Mouse (Mus musculus): ENCODE results near the gene Gm47841. TPM values are rescaled to one million over a fixed set of nuclear protein-coding genes. Genes with fewer than 3 reads are reported as not detected.
A peak's percentile ranks its signal among the peaks of the same experiment; 100 is the strongest.

The Gm47841 gene
- polyA plus RNA-seq, 1 experiment from 2014 or later, result not detected

DNA sequence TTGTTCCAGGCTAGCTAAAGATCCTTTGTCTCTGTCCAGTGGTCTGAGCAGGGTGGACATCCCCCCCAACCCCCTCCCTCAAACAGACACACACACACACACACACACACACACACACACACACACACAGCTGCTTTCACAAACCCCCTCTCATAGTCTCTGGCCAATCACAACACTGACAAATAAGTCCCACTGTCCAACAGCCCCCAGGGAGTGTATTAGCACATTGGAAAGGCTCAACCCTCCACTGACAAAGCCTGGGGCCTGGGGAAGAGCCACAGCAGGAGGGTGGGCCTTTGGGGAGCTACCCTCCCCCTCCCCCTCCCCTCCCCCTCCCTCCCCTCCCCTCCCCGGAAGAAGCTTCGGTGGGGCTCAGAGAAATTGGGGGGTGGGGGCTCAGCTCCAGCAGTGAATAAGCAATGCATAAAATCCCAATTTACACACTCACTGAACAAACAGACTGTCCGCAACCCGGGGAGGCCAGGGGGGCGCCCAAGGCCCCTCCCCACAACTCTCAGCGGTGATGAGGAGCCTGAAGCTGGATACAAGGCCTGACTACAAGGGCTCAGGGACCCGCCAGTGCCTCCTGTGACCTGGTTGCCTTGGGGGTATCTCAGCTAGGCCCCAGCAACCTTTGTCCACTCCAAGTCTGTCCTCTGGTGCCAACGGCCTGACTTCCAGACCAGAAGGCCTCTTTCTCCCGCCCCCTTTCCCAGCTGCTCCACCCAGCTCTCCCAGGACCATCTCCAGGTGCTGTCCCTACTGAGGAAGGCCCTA is 19.9 kb upstream of the Gm47841 start:
- WGBS, result 21% methylated on average over 7 of the region's 9 CpGs
- H3K9me3 ChIP-seq (ENCODE audit: control insufficient read depth, low read length), result no peaks in the 10 kb centered on the region
- 0 out of 2 replicates have a peak, but pooled peaks have one; percentile 5 for ATAC-seq
- no peak overlapping the region for H3K4me3 ChIP-seq (ENCODE audit: low read length)
- H3K9ac ChIP-seq (ENCODE audit: low read depth, low read length), result no peak overlapping the region
- peaks cover 17% of the 10 kb centered on the region for H3K4me1 ChIP-seq (ENCODE audit: control insufficient read depth, insufficient read depth, low read depth, low read length)
- H3K36me3 ChIP-seq (ENCODE audit: control insufficient read depth, insufficient read depth, low read length), result no peaks in the 10 kb centered on the region
- H3K4me2 ChIP-seq (ENCODE audit: low read length), result no peak overlapping the region
- no peaks in the 10 kb centered on the region for H3K27me3 ChIP-seq (replicated peaks; ENCODE audit: control insufficient read depth, insufficient read depth, low read length)
- H3K27ac ChIP-seq (ENCODE audit: low read depth, low read length), result no peak overlapping the region

DNA sequence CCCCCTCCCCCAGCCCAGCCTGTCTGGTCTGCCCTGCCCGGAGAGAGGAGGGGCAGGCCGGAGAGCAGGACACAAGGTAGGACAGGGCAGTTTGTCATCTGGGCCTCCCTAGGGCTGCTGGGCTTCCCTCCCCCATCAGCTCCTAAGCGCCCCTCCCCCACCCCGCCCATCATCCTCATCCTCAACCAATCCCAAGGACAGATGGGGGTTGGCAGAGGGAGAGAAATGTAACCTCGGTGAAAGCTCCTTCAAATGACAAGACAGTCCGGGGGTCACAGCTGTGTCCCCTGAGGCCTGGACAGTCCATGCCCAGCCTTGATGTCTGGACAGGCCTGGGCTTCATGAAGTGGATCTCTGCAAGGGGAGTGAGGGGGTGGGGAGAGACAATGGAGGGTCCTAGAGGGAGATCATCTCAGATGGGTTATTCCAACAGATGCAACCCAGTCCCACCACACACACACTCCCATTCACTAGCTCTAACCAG is 19.2 kb upstream of the Gm47841 start:
- Histone ChIP-seq H3K4me3 (ENCODE audit: low read length) (no peak overlapping the region), H3K9ac (ENCODE audit: low read depth, low read length) (0 out of 2 replicates have a peak overlapping the region, but pooled peaks have one; percentile 24), H3K4me2 (ENCODE audit: low read length) (no peak overlapping the region), H3K27ac (ENCODE audit: low read depth, low read length) (no peak overlapping the region), H3K27me3 (replicated peaks; ENCODE audit: control insufficient read depth, insufficient read depth, low read length) (no peaks in the 10 kb centered on the region), H3K4me1 (ENCODE audit: control insufficient read depth, insufficient read depth, low read depth, low read length) (peaks cover 17% of the 10 kb centered on the region), H3K36me3 (ENCODE audit: control insufficient read depth, insufficient read depth, low read length) (no peaks in the 10 kb centered on the region), H3K9me3 (ENCODE audit: control insufficient read depth, low read length) (no peaks in the 10 kb centered on the region)
- ATAC-seq, result peak; percentile 37; the same call in 1 of the 2 replicates
- 21% methylated on average over 6 of the region's 6 CpGs for WGBS

DNA sequence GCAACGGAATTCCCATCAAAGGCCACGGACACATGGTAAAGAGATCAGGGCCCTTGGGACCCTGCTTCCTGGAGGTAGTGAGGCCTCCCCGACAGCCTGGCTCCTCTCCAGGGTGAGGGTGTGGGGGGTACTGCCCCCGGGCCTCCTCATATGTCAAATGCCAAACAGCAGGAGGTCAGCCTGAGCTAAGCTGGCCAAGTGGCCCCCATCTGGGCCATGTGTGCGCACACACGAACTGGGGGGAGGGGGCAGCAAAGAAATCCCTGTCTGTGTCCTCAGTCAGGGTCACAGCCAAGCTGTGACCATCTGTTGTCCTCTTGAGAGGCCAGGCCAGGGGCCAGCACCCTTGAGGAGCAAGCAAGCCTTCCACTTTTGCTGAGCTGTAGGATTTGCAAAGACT is 17.9 kb upstream of the Gm47841 start:
- 21% methylated on average over 6 of the region's 6 CpGs for WGBS
- Histone ChIP-seq H3K27me3 (replicated peaks; ENCODE audit: control insufficient read depth, insufficient read depth, low read length) (no peaks in the 10 kb centered on the region), H3K4me3 (ENCODE audit: low read length) (no peak overlapping the region), H3K4me1 (ENCODE audit: control insufficient read depth, insufficient read depth, low read depth, low read length) (peaks cover 10% of the 10 kb centered on the region), H3K27ac (ENCODE audit: low read depth, low read length) (no peak overlapping the region), H3K4me2 (ENCODE audit: low read length) (no peak overlapping the region), H3K9me3 (ENCODE audit: control insufficient read depth, low read length) (no peaks in the 10 kb centered on the region), H3K9ac (ENCODE audit: low read depth, low read length) (no peak overlapping the region), H3K36me3 (ENCODE audit: control insufficient read depth, insufficient read depth, low read length) (no peaks in the 10 kb centered on the region)
- ATAC-seq, result no peak

DNA sequence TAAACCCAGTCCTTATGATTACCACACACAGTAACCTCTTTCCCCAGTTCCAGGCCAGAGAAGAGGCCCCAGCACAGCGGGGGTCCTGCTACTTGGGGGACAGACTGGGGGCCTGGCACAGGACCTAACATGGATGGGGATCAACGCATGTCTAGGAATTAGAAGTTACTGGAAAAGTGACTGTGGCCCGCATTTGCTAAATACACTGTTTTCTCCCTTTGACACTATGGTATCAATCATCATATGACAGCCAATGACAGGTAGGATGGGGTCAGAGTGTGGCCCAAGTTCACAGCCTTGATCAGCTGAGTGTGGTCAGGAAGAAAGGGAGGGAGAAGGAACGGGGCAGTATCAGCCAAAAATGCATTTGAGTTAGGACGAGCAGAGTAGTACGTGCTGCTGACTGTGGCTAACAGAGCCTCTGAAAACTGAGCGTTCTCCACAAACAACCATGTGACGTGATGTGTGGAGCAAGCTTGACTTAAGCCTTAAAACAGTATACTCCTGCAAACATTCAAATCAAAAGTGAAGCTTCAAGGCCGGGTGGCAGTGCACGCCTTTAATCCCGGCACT is 13.2 kb upstream of the Gm47841 start:
- Histone ChIP-seq H3K4me3 (ENCODE audit: low read length) (no peak overlapping the region), H3K4me1 (ENCODE audit: control insufficient read depth, insufficient read depth, low read depth, low read length) (peaks cover 4% of the 10 kb centered on the region), H3K9me3 (ENCODE audit: control insufficient read depth, low read length) (no peaks in the 10 kb centered on the region), H3K27ac (ENCODE audit: low read depth, low read length) (no peak overlapping the region), H3K36me3 (ENCODE audit: control insufficient read depth, insufficient read depth, low read length) (no peaks in the 10 kb centered on the region), H3K4me2 (ENCODE audit: low read length) (no peak overlapping the region), H3K27me3 (replicated peaks; ENCODE audit: control insufficient read depth, insufficient read depth, low read length) (peaks cover 5% of the 10 kb centered on the region; the same call in 1 of the 2 replicates), H3K9ac (ENCODE audit: low read depth, low read length) (0 out of 2 replicates have a peak overlapping the region, but pooled peaks have one; percentile 14)
- WGBS, result 43% methylated on average over 11 of the region's 11 CpGs
- ATAC-seq, result no peak

DNA sequence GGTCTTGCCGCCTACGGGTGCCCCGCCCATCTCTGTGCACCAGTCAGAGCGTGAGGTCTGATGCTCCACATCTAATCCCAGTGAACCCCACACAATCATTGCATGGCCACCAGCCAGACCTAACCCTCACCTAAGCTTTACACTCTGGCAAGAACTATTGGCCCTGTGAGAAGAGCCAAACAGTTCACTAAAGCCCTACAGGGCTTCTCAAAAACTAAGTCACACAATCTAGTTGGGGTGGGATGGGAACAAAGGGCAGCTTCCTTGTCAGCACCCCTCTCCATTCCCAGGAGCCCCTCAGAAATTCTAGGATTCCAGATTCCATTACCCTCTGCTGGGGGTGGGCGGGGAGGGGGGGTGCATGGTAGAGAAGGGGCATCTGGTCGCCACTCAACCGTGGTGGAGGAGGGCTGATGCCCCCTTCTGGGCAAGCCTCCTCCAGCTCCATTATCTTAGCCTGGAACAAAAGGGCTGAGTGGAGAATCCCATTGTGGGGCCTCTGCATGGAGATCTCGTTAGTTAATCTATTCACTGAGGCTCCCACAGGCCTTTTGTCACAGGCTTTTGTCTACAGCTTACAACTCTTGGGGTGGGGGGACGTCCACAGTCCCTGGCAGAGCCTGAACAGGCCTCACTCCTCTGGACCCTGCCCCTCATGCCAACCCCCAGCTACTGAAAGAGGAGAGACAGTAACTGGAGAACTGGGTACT is 12.5 kb upstream of the Gm47841 start:
- H3K36me3 ChIP-seq (ENCODE audit: control insufficient read depth, insufficient read depth, low read length), result no peaks in the 10 kb centered on the region
- H3K9ac ChIP-seq (ENCODE audit: low read depth, low read length), result 0 out of 2 replicates have a peak overlapping the region, but pooled peaks have one; percentile 14
- WGBS, result 14% methylated on average over 9 of the region's 9 CpGs
- H3K9me3 ChIP-seq (ENCODE audit: control insufficient read depth, low read length), result no peaks in the 10 kb centered on the region
- no peak overlapping the region for H3K4me3 ChIP-seq (ENCODE audit: low read length)
- peak; percentile 31; the same call in 1 of the 2 replicates for ATAC-seq
- H3K4me2 ChIP-seq (ENCODE audit: low read length), result no peak overlapping the region
- H3K27ac ChIP-seq (ENCODE audit: low read depth, low read length), result no peak overlapping the region
- H3K4me1 ChIP-seq (ENCODE audit: control insufficient read depth, insufficient read depth, low read depth, low read length), result peaks cover 4% of the 10 kb centered on the region
- H3K27me3 ChIP-seq (replicated peaks; ENCODE audit: control insufficient read depth, insufficient read depth, low read length), result peaks cover 7% of the 10 kb centered on the region; the same call in 1 of the 2 replicates

- Histone ChIP-seq H3K9me3 (ENCODE audit: control insufficient read depth, low read length) (peaks cover 5% of the 10 kb centered on the region; the same call in 1 of the 2 replicates), H3K27me3 (replicated peaks; ENCODE audit: control insufficient read depth, insufficient read depth, low read length) (peaks cover 32% of the 10 kb centered on the region), H3K4me2 (ENCODE audit: low read length) (no peak overlapping the region), H3K27ac (ENCODE audit: low read depth, low read length) (no peak overlapping the region), H3K4me3 (ENCODE audit: low read length) (no peak overlapping the region), H3K4me1 (ENCODE audit: control insufficient read depth, insufficient read depth, low read depth, low read length) (peaks cover 10% of the 10 kb centered on the region), H3K9ac (ENCODE audit: low read depth, low read length) (no peak overlapping the region), H3K36me3 (ENCODE audit: control insufficient read depth, insufficient read depth, low read length) (no peaks in the 10 kb centered on the region)
- peak; percentile 50; the same call in 1 of the 2 replicates for ATAC-seq
- 44% methylated on average over 10 of the region's 10 CpGs for WGBS
These were observed 9.0 kb upstream of the Gm47841 start for GRCm38 (mm10) chr15:101056225-101056624.

- no peak overlapping the region for H3K4me2 ChIP-seq (ENCODE audit: low read length)
- no peaks in the 10 kb centered on the region for H3K36me3 ChIP-seq (ENCODE audit: control insufficient read depth, insufficient read depth, low read length)
- WGBS, result 70% methylated on average over 10 of the region's 10 CpGs
- H3K9me3 ChIP-seq (ENCODE audit: control insufficient read depth, low read length), result peaks cover 5% of the 10 kb centered on the region; the same call in 1 of the 2 replicates
- H3K4me3 ChIP-seq (ENCODE audit: low read length), result no peak overlapping the region
- no peak for ATAC-seq
- H3K9ac ChIP-seq (ENCODE audit: low read depth, low read length), result no peak overlapping the region
- no peak overlapping the region for H3K27ac ChIP-seq (ENCODE audit: low read depth, low read length)
- H3K4me1 ChIP-seq (ENCODE audit: control insufficient read depth, insufficient read depth, low read depth, low read length), result peaks cover 8% of the 10 kb centered on the region; the same call in 1 of the 2 replicates
- H3K27me3 ChIP-seq (replicated peaks; ENCODE audit: control insufficient read depth, insufficient read depth, low read length), result peaks cover 32% of the 10 kb centered on the region
These were observed 7.3 kb upstream of the Gm47841 start for GRCm38 (mm10) chr15:101054541-101054940.

DNA sequence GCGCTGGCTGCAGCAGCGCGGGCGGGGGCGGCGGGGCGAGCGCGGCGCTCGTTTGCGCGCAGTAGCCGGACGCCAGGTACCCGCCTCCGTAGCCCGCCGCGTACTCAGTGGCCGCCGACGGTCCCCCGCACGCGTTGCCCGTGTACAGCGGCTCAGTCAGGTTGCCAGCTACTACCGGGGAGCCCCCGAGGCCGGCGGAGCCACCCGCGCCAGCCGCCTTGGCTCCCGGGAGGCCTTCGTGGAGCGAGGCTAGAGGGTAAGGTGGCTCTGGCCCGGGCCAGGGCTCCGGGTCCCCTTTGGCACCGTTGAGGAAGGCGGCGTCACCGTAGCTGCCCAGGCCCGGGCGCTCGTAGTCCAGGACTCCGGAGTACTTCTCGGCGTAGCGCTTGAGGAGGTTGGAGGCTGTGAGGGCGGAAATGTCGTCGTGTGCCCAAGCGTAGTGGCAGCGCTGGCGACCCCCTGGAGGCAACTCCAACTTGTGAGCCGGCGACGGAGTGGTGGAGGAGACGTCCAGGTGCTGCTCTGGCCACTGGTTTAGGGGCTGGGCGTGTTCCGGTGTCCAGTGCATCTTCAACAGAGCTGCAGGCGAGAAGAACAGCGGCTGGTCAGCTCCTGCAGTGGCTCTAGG is 6.7 kb upstream of the Gm47841 start:
- 9% methylated on average over 56 of the region's 65 CpGs for WGBS
- H3K27ac ChIP-seq (ENCODE audit: low read depth, low read length), result no peak overlapping the region
- no peak for ATAC-seq
- peak overlapping the region; percentile 46 for H3K4me3 ChIP-seq (ENCODE audit: low read length)
- peaks cover 5% of the 10 kb centered on the region; the same call in 1 of the 2 replicates for H3K9me3 ChIP-seq (ENCODE audit: control insufficient read depth, low read length)
- no peaks in the 10 kb centered on the region for H3K36me3 ChIP-seq (ENCODE audit: control insufficient read depth, insufficient read depth, low read length)
- peaks cover 6% of the 10 kb centered on the region; the same call in 1 of the 2 replicates for H3K4me1 ChIP-seq (ENCODE audit: control insufficient read depth, insufficient read depth, low read depth, low read length)
- H3K4me2 ChIP-seq (ENCODE audit: low read length), result peak overlapping the region; percentile 64
- H3K27me3 ChIP-seq (replicated peaks; ENCODE audit: control insufficient read depth, insufficient read depth, low read length), result peaks cover 32% of the 10 kb centered on the region
- H3K9ac ChIP-seq (ENCODE audit: low read depth, low read length), result peak overlapping the region; percentile 48

Data from hindbrain, embryonic 16.5 days (tissue).